7 mouse cellular contexts compared by ENCODE assay signal in genomic region chr8:128487966-128488931, GRCm38 (mm10).
DNase-seq lines count a peak whose midpoint lies in the region; ATAC-seq and TF ChIP-seq lines count a peak whose summit lies in the region.

No protein-coding gene starts in this region.

- peak overlapping the region; percentile 80 for H3K9ac ChIP-seq in liver, adult 2 months (ENCODE audit: low read depth, low read length)
- H3K9ac ChIP-seq in neural tube, embryonic 13.5 days = no peak overlapping the region

- peaks cover 19% of the 10 kb centered on the region for H3K36me3 ChIP-seq in liver, adult 2 months (ENCODE audit: control insufficient read depth, insufficient read depth, low read length)
- peaks cover 24% of the 10 kb centered on the region for H3K36me3 ChIP-seq in neural tube, embryonic 13.5 days

- 9% methylated on average over 10 of the region's 10 CpGs for WGBS in liver, adult 2 months
- 14% methylated on average over 10 of the region's 10 CpGs for WGBS in neural tube, embryonic 13.5 days

- no peak overlapping the region for H3K4me2 ChIP-seq in neural tube, embryonic 13.5 days

- H3K79me2 ChIP-seq in liver, adult 2 months (ENCODE audit: control insufficient read depth, insufficient read depth, low read length) = peaks cover 8% of the 10 kb centered on the region; the same call in 1 of the 2 replicates

- DNase-seq in 416B (ENCODE audit: low read depth) = peak; percentile 86
- DNase-seq in CD4-positive, CD25-positive, alpha-beta regulatory T cell, adult 2 months (ENCODE audit: low read depth, low spot score) = peak; percentile 47
- peak; percentile 90 for DNase-seq in liver, adult 2 months (ENCODE audit: extremely low read depth, low read depth, low spot score)
- no peak for DNase-seq in cerebellum, adult 9-10 months
- DNase-seq in spleen, postnatal 4 days (ENCODE audit: low spot score in 2 of 2) = no peak

- H3K4me3 ChIP-seq in liver, adult 2 months (ENCODE audit: insufficient read depth, low read depth, low read length) = peak overlapping the region; percentile 47
- H3K4me3 ChIP-seq in neural tube, embryonic 13.5 days = no peak overlapping the region

- peak overlapping the region; percentile 98 for H3K27ac ChIP-seq in liver, adult 2 months (replicated peaks; ENCODE audit: insufficient read depth, low read depth, low read length)
- peak overlapping the region; percentile 59; the same call in 1 of the 2 replicates for H3K27ac ChIP-seq in neural tube, embryonic 13.5 days (replicated peaks)

- no peak for TF ChIP-seq CTCF in liver, adult 2 months (IDR thresholded peaks at IDR 0.05; ENCODE audit: low read depth, low read length)

- peaks cover 40% of the 10 kb centered on the region for H3K4me1 ChIP-seq in liver, adult 2 months (ENCODE audit: control insufficient read depth, insufficient read depth, low read length)
- H3K4me1 ChIP-seq in neural tube, embryonic 13.5 days (replicated peaks) = peaks cover 45% of the 10 kb centered on the region

- no peaks in the 10 kb centered on the region for H3K9me3 ChIP-seq in neural tube, embryonic 13.5 days

- no peaks in the 10 kb centered on the region for H3K27me3 ChIP-seq in liver, adult 2 months (ENCODE audit: control insufficient read depth, insufficient read depth, low read length)
- H3K27me3 ChIP-seq in neural tube, embryonic 13.5 days = no peaks in the 10 kb centered on the region

- ATAC-seq in hematopoietic stem cell, adult 5-6 weeks (replicated peaks in 1 of 2; ENCODE audit: insufficient read depth in 1 of 2, low FRiP score in 2 of 2, low TSS enrichment in 1 of 2, low read depth in 1 of 2, poor library complexity in 2 of 2, severe bottlenecking in 2 of 2) = peak; percentile 52 to 61
- no peak for ATAC-seq in neural tube, embryonic 13.5 days (ENCODE audit: low read depth)

- no peak for TF ChIP-seq POLR2A in liver, adult 2 months (IDR thresholded peaks at IDR 0.05; ENCODE audit: extremely low read depth, insufficient read depth, low read length)

Comparison
In these comparisons a context has a peak if more than half of its experiments do, and no peak if none do; other contexts are left out.
1. DNase-seq: peak in 416B (single experiment), CD4-positive, CD25-positive, alpha-beta regulatory T cell, adult 2 months (single experiment) and liver, adult 2 months (single experiment); none in cerebellum, adult 9-10 months (single experiment) and spleen, postnatal 4 days (0 of 2).